Mouse (Mus musculus) layer of hippocampus, adult 11-12 months (tissue): ENCODE results near the gene Spata2.

Experiments used
- DNase-seq: peaks from one replicate; pipeline ENCODE4 v3.0.0; 2022; ENCODE audit warnings: low spot score

The Spata2 gene

GRCm38 (mm10) chr2:167479501-167479900, 13.2 kb downstream of the Spata2 start:
- DNase-seq, result no peak

DNA sequence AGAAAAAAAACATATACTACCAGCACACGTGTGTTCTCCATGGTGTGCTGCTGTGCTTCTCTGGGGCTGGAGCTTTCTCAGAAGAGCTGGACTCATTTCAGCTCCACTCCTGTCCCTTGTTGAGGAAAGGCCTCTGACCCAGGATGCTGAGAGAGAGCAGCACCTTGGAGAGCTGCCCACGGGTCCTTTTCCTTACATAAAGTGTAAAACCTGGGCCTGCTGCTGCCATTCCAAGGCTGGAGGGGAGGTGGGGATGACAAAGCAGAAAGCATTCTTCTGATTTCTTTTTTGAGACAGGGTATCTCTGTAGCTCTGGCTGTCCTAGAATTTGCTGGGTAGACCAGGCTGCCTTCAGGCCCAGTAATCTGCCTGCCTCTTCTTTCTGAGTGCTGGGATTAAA, 14.6 kb downstream of the Spata2 start:
- DNase-seq, result no peak

DNA sequence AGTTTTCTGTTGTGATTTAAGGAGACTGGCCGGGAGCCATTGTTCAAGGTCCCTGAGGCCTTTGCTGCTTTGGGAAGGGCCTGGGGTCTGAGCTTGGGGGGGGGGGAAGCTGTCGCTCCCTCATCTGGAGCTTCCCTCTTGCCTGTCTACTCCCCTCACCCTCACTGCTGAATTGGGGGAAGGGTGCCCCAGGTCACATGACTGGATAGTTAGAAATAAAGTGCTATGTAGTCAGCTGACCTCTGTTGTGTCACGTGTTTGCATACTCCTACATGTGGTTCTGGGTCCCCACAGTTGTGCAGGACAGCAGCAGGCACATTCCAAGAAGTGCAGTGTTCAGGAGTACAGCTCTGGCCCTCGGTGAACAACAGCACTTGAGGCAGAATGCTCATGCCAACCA, 15.9 kb downstream of the Spata2 start:
- no peak for DNase-seq

GRCm38 (mm10) chr2:167476200-167476688, 16.4 kb downstream of the Spata2 start:
- DNase-seq, result peak; percentile 82

DNA sequence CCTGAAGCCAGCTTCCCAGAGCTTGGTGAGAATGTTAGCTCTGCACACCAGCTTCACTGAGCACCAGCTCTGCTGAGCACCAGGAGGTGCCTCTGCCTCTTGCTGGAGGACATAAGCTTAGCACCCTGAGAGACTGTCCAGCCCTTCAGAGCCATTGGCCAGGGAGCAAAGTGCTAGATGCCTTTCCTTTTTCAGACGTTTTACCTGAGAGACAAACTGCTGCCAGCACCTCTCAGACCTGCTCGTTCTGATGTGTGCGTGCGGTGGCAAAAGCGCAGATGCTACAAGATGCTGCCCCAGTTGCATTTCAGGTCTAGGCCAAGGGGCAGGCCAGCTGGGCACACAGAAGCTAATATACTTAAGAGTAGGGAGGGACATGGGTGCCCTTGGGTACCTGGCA, 17.1 kb downstream of the Spata2 start:
- DNase-seq, result no peak

GRCm38 (mm10) chr2:167474218-167474617, 18.5 kb downstream of the Spata2 start:
- DNase-seq, result no peak

GRCm38 (mm10) chr2:167471585-167471984, 21.1 kb downstream of the Spata2 start:
- no peak for DNase-seq

DNA sequence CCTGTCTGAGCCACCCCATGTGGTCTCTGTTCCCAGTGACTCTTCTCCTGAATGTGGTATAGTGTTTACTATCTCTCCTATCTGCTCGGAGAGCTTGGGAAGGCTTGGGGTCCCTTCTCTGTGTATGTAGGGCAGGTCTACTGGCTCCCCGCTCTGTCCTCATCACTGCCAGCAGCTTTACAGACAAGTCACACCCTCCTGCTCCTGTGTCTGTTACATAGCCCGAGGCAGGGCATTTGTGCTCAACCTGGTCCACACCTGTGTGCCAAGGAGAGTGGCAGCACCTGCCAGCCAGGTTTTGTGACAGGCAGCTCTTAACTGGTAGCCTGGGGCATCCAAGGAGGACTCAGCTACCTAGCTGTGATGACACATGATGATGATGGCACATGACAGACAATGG, 22.1 kb downstream of the Spata2 start:
- no peak for DNase-seq

DNA sequence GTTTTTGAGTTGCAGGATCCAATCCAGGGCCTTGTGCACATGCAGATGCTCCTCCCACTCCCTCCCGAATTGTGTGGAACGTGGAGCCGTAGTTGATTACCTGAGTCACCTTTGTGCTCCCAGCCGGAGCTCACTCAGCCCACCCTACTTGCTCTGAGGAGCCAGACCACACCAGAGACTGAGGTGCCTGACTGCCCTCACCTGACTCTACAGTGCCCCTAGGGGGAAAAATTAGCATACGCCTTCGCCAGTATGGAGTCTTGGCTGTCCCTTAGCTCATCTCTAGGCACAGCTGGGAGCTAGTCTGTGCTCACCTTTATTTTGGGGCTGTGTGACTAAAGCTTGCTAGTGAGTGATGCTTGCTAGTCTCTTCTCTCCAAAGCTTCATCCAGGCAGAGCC, 24.2 kb downstream of the Spata2 start:
- DNase-seq, result no peak

- no peak for DNase-seq
Measured at GRCm38 (mm10) chr2:167467214-167467613, 25.5 kb downstream of the Spata2 start.

DNA sequence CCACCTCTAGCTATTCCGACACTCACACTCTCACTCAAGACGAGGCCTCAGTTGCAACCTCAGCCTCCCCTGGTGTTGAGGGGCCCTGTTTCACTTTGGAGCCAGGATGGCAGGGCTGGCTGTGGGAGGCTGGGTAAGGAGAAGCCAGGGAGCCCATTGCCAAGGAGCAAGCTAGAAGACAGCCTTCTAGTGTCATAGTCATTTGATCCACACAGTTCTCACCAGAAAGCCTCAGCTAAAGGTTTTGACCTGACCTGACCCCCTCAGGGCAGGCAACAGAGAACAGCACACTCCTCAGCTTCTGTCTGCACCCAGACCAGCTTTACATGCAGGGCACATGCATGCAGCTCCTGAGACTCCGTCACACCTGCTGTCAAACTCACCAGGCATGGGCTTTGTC, 26.7 kb downstream of the Spata2 start:
- no peak for DNase-seq

DNA sequence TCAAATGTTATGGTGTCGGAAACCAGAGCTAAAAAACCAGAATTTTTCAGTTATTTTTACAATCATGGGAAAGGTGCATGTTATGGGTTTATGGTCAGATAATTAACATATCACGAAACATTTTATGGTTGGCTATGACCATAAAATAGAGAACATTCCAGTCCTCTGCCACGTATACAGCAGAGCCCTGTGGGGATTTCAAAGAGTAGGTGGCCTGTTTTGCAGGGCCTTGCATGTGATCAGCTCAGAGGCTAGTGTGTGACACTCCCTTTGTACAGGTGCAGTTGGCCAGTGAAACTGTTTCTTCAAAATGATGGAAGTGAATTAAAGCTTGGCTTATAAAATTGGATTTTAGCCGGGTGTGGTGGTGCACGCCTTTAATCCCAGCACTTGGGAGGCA, 28.9 kb downstream of the Spata2 start:
- DNase-seq, result no peak

DNA sequence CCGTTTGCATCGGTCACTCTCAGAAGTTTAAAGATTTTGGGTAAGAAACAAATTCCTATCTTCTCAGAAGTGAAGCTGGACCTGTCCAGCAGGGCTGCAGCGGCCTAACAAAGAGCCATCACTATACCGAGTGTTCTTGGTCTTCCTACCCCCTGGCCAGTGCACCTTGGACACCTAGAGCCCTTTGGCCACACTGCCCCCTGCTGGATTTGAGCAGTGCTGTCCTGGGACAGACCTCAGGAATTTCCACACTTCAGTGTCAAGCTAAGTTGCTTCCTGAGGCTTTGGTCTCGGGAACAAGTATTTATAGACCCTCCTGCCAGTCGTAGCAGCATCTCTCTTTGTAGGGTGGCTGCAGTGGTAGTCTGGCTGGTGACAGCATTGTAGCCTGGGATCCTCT, 29.7 kb downstream of the Spata2 start:
- DNase-seq, result peak; percentile 39

GRCm38 (mm10) chr2:167459071-167459865, 33.4 kb downstream of the Spata2 start:
- DNase-seq, result no peak

DNA sequence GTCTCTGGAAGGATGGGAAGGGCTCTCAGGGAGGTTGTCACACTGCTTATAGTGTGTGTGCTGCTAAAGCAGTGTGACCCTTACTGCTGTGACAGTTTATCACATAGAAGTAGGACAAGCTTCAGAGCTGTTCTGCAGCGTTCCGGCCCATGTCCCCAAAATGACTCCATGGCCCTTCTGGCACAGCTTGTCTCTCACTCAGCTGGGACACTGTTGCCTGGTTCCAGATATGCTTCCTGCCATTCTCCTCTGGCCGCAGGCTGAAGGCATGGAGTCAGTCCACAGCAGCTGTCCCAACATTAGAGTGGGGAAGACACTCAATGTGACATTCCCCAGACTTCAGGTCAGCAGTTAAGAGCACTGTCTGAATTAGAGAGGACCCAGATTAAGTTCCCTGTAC, 34.1 kb downstream of the Spata2 start:
- DNase-seq, result no peak

DNA sequence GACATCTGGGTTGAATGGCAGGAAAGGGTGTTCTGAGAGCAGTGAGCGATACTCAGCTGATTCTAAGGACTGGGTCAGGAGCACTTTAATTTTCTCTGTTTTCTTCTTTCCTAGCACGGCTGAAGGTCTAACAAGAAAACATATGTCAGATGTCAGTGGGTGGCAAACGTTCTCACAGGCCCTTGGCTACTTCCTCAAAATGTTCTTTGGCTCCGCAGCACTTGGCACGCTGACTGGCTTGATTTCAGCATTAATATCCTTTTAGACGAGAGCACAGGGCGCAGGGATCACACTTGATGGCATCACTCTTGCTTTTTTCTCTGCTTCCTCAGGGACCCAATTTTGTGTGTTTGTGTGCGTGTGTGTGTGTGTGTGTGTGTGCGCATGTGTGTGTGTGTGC, 35.5 kb downstream of the Spata2 start:
- no peak for DNase-seq

- DNase-seq, result no peak
Measured at GRCm38 (mm10) chr2:167456361-167457020, 36.2 kb downstream of the Spata2 start.

DNA sequence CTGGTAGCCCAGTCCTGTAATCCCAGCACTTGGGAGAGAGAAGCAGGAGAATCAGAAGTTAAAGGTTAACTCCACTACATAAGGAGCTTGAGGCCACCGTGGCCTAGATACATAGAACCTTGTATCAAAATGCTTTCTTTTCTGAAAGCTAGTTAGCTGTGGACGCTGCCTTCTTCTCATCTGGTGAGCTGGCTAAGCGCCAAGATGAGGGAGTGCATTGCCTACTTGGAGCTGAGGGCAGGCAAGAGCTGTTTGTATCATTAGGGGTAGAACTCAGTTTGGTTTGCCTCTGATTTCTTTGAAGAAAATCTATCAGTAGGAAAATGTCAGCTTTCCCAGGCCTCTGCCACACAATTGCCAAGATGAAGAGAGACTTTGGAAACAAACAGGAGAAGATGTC, 38.9 kb downstream of the Spata2 start:
- DNase-seq, result peak; percentile 60

GRCm38 (mm10) chr2:167450647-167451046, 42.0 kb downstream of the Spata2 start:
- DNase-seq, result no peak

- no peak for DNase-seq
Measured at GRCm38 (mm10) chr2:167449331-167450275, 43.1 kb downstream of the Spata2 start.

DNA sequence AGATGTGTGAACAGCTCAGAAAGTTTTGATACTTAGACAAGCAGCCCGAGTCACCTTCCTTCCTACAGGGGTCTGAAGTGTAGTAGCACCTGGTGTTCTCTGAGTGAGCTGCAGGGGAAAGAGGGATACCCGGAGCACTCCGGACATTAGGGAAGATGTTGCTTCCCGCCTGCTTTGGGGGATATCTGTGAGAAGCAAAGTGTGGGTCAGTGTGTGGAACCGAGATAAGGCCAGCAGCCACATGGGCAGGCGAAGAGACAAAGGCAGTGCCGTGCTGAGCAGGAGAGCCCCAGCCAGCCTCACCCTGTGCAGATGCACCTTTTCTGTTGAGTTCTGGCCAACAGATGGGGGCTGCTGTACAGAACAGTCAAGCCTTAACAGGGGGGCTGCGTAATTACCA, 45.1 kb downstream of the Spata2 start:
- DNase-seq, result no peak

GRCm38 (mm10) chr2:167447207-167447606, 45.5 kb downstream of the Spata2 start:
- DNase-seq, result no peak
